Mouse (Mus musculus) ES-E14 (cell line): ENCODE data around the gene Cnppd1. TPM values are rescaled to one million over a fixed set of nuclear protein-coding genes. Genes with fewer than 3 reads are reported as not detected.

ENCODE experiments used
- DNase-seq: peaks from one replicate; pipeline ENCODE4 v3.0.0-alpha.2; 2013; ENCODE audit warnings: low read depth, low spot score
- H3K27ac ChIP-seq: 2 replicates; pipeline ENCODE4 v1.5.1; 2012; ENCODE audit warnings: low read depth, mild to moderate bottlenecking, low read length, moderate library complexity, mixed read lengths; ENCODE audit not compliant: poor library complexity, insufficient read depth, severe bottlenecking
- H3K36me3 ChIP-seq: 2 replicates; pipeline ENCODE4 v1.6.1; 2012; ENCODE audit warnings: mild to moderate bottlenecking, low read length, moderate library complexity, mixed read lengths; ENCODE audit not compliant: control insufficient read depth, poor library complexity, insufficient read depth, severe bottlenecking
- H3K4me1 ChIP-seq, 2 experiments: fragments of 150-350 bp in 1 of 2; sonication (generic) in 1 of 2; 2 replicates each; pipeline ENCODE4 v1.6.1; 2012; ENCODE audit warnings: low read length in 2 of 2, mild to moderate bottlenecking in 1 of 2, mixed read lengths in 1 of 2; ENCODE audit not compliant: control insufficient read depth in 2 of 2, insufficient read depth in 2 of 2, poor library complexity in 1 of 2
- H3K4me3 ChIP-seq, 2 experiments: fragments of 150-350 bp in 1 of 2; sonication (generic) in 1 of 2; 2 replicates each; pipeline ENCODE4 v1.5.1; 2012; ENCODE audit warnings: low read length in 2 of 2, low read depth in 1 of 2, mild to moderate bottlenecking in 1 of 2, mixed read lengths in 1 of 2; ENCODE audit not compliant: insufficient read depth in 1 of 2, poor library complexity in 1 of 2, severe bottlenecking in 1 of 2
- H3K9ac ChIP-seq: 2 replicates; pipeline ENCODE4 v1.6.1; 2012; ENCODE audit warnings: low read depth, mild to moderate bottlenecking, low read length, mixed read lengths; ENCODE audit not compliant: poor library complexity, insufficient read depth, severe bottlenecking
- H3K9me3 ChIP-seq: fragments of 150-350 bp; sonication (generic); 2 replicates; pipeline ENCODE4 v1.6.1; 2012; ENCODE audit warnings: low read depth, mild to moderate bottlenecking, low read length; ENCODE audit not compliant: control insufficient read depth, insufficient read depth
- CHD2 ChIP-seq: IDR thresholded peaks from 2 replicates; pipeline ENCODE4 v1.6.1; 2014; ENCODE audit warnings: mild to moderate bottlenecking, low read depth, low read length, inconsistent platforms
- HCFC1 ChIP-seq: IDR thresholded peaks from 2 replicates; pipeline ENCODE4 v1.6.1; 2012; ENCODE audit warnings: low read length, inconsistent platforms, borderline replicate concordance; ENCODE audit not compliant: insufficient read depth
- MAFK ChIP-seq: IDR thresholded peaks from 2 replicates; pipeline ENCODE4 v1.6.1; 2014; ENCODE audit warnings: mild to moderate bottlenecking, low read depth, low read length, inconsistent platforms; ENCODE audit not compliant: insufficient read depth
- ZC3H11A ChIP-seq: IDR thresholded peaks from 2 replicates; pipeline ENCODE4 v1.6.1; 2012; ENCODE audit warnings: low read depth, mild to moderate bottlenecking, inconsistent platforms, low read length, borderline replicate concordance
- ZNF384 ChIP-seq: IDR thresholded peaks from 2 replicates; pipeline ENCODE4 v1.6.1; 2012; ENCODE audit warnings: low read depth, low read length, inconsistent platforms
- in situ Hi-C, 2 experiments: fragments of 600-800 bp; cut with MboI; formaldehyde crosslinking; loops; one replicate each; pipeline ENCODE4 v1.15.1; 2025; ENCODE audit warnings: low sequenced_read_pairs in 2 of 2, inconsistent platforms in 1 of 2; ENCODE audit not compliant: unreplicated experiment in 2 of 2
- total RNA-seq: library from RNA; depleted of rRNA; stranded (reverse); fragments of 300-350 nt; gene quantifications from 2 replicates; pipeline ENCODE4 v1.2.3, GENCODE M21; 2012

The Cnppd1 gene
- total RNA-seq, 1 experiment = 27.2 TPM

- no peak for TF ChIP-seq HCFC1
- 0 out of 2 replicates have a peak, but pooled peaks have one; percentile 5 for TF ChIP-seq CHD2
- TF ChIP-seq ZNF384 = peak; percentile 50; the same call in 1 of the 2 replicates
- TF ChIP-seq MAFK = no peak
- TF ChIP-seq ZC3H11A = no peak
- Histone ChIP-seq H3K27ac (0 out of 2 replicates have a peak within 1 kb of the TSS, but pooled peaks have one; percentile 31), H3K4me3 (peak within 1 kb of the TSS; percentile 91 to 96), H3K9ac (peak within 1 kb of the TSS; percentile 75), H3K9me3 (no peaks in the 10 kb centered on the region), H3K36me3 (peaks cover 13% of the 10 kb centered on the region), H3K4me1 (peaks cover 0 to 5% of the 10 kb centered on the region in 2 experiments; a peak in 1 of 4 replicates)
- in situ Hi-C loops = no loop called here
- peak; percentile 98 for DNase-seq
These were observed 26.3 kb upstream of the Cnppd1 start, which contains the start of gene Zfand2b for GRCm38 (mm10) chr1:75168472-75169464. TSS of gene Zfand2b (plus strand) at chr1:75168646.

DNA sequence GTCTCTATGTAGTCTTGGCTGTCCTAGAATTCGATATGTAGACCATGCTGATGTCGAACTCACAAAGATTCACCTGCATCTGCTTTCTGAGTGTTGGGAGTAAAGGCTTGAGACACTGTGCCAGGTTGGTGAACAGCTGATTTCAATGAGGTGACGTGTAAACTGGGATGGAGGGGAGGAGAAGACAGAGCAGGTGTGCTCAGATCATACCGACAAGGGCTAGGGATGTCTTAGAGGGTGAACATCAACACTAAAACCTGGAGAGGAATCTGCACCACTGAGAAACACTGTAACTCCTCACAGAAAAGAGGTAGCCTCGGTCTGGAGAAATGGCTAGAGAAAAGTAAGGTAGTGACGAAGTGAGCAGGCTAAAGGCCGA is 25.6 kb upstream of the Cnppd1 start:
- no peaks in the 10 kb centered on the region for H3K9me3 ChIP-seq
- peak overlapping the region; percentile 35 for H3K9ac ChIP-seq
- H3K4me1 ChIP-seq = peaks cover 0 to 5% of the 10 kb centered on the region in 2 experiments; a peak in 1 of 4 replicates
- 0 out of 2 replicates have a peak overlapping the region, but pooled peaks have one; percentile 31 for H3K27ac ChIP-seq
- peaks cover 12% of the 10 kb centered on the region for H3K36me3 ChIP-seq
- peak overlapping the region; percentile 53 to 96 for H3K4me3 ChIP-seq
- in situ Hi-C loops = no loop called here
- DNase-seq = no peak
- TF ChIP-seq HCFC1 (no peak), ZC3H11A (no peak), MAFK (no peak), CHD2 (no peak), ZNF384 (no peak)

GRCm38 (mm10) chr1:75160256-75160617 is 17.7 kb upstream of the Cnppd1 start:
- Histone ChIP-seq H3K9me3 (no peaks in the 10 kb centered on the region), H3K4me1 (no peaks in the 10 kb centered on the region), H3K4me3 (no peak overlapping the region), H3K9ac (no peak overlapping the region), H3K27ac (no peak overlapping the region), H3K36me3 (no peaks in the 10 kb centered on the region)
- in situ Hi-C loops = no loop called here
- no peak for DNase-seq
- TF ChIP-seq ZNF384 (no peak), ZC3H11A (no peak), CHD2 (no peak), MAFK (no peak), HCFC1 (no peak)

- no peak for DNase-seq
- Histone ChIP-seq H3K9ac (no peak overlapping the region), H3K4me3 (no peak overlapping the region), H3K4me1 (no peaks in the 10 kb centered on the region), H3K27ac (no peak overlapping the region), H3K36me3 (no peaks in the 10 kb centered on the region), H3K9me3 (no peaks in the 10 kb centered on the region)
- in situ Hi-C loops = no loop called here
- TF ChIP-seq MAFK (no peak), HCFC1 (no peak), ZNF384 (no peak), CHD2 (no peak), ZC3H11A (no peak)
These were observed 17.2 kb upstream of the Cnppd1 start for GRCm38 (mm10) chr1:75159540-75160255.
